Mouse (Mus musculus): ENCODE data around the gene Hip1r. TPM values are rescaled to one million over a fixed set of nuclear protein-coding genes. Genes with fewer than 3 reads are reported as not detected.

Gene Hip1r
- total RNA-seq (2014; rRNA removed) (9.1 and 9.7 TPM in 2 replicates), polyA plus RNA-seq (2012; rRNA removed) (9.2 and 11.5 TPM in 2 replicates)

DNA sequence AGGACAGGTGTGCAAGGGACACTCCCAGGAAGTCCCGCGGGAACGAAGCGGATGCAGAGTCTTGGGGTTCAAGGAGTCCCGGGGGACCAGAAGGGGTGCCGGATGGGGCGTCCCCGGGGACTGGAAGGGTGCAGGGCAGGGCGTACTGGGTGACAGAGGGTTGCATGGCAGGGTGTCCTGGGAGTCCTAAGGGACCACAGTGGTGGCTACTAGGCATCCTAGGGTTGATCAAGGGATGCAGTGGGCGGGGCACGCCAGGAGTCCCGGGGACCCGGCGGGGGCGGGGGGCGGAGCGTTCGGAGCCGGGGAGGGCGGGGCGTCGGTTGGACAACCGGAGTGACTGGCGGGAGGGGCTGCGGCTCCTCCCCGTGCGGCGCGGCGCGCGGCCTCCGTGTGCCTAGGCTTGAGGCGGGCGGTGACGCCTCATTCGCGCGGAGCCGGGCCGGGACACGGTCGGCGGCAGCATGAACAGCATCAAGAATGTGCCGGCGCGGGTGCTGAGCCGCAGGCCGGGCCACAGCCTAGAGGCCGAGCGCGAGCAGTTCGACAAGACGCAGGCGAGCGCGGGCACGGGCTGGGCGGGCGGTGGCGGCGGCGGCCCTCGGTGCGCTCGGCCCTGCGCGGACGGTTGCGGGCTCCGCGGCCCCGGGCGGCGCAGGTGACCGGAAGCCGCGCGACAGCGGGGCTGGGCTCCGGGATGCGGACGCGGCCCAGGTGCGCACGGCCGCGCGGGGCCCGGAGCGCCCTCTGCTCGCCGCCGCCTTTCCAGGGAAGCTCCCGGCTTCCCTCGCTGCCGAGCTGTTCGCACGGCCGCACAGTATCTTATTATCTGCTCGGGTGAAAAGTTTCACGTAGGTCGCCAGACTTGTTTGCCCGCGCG lies at the start of gene Hip1r:
Gene Hip1r (plus strand): TSS at position 330 of the 880 bp plus-strand sequence.
- DNase-seq (ENCODE audit: extremely low read depth, low read depth, low spot score) = peak; percentile 52
- Histone ChIP-seq H3K9ac (ENCODE audit: low read depth, low read length) (peak within 1 kb of the TSS; percentile 99), H3K36me3 (ENCODE audit: control insufficient read depth, insufficient read depth, low read length) (no peaks in the 10 kb centered on the region), H3K79me2 (ENCODE audit: control insufficient read depth, insufficient read depth, low read length) (peaks cover 4% of the 10 kb centered on the region; the same call in 1 of the 2 replicates), H3K27me3 (ENCODE audit: control insufficient read depth, insufficient read depth, low read length) (no peaks in the 10 kb centered on the region), H3K27ac (replicated peaks; ENCODE audit: insufficient read depth, low read depth, low read length) (peak within 1 kb of the TSS; percentile 85), H3K4me3 (ENCODE audit: insufficient read depth, low read depth, low read length) (peak within 1 kb of the TSS; percentile 71), H3K4me1 (ENCODE audit: control insufficient read depth, insufficient read depth, low read length) (peaks cover 34% of the 10 kb centered on the region)
- TF ChIP-seq CTCF (IDR thresholded peaks at IDR 0.05; ENCODE audit: low read depth, low read length) (no peak), POLR2A (IDR thresholded peaks at IDR 0.05; ENCODE audit: extremely low read depth, insufficient read depth, low read length) (peak; percentile 90)
- WGBS = 5% methylated on average over 104 of the region's 106 CpGs

DNA sequence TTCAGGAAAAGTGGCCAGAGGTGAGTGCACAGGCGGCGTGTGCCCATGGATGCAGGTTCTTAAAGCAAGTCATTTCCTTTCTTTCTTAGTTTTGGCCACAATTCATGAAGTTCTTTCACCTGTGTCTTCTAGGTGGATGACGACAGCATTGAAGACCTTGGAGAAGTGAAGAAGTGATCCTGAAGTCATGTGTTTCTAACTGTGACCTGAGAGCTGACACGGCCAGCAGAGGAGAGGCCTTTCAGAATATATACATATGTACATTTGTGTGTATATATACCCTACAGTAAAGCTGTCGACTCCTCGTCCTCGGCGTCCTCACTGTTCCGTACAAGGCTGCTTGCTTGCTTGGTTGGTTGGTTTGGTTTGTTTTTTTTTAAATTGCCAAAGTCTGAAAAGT lies 46.3 kb upstream of the Hip1r start, which contains the start of gene Gm43518:
Gene Gm43518 (plus strand): TSS at position 301 of the 400 bp plus-strand sequence.
- 95% methylated on average over 9 of the region's 9 CpGs for WGBS
- Histone ChIP-seq H3K4me3 (ENCODE audit: insufficient read depth, low read depth, low read length) (no peak within 1 kb of the TSS), H3K36me3 (ENCODE audit: control insufficient read depth, insufficient read depth, low read length) (peaks cover 48% of the 10 kb centered on the region), H3K27ac (replicated peaks; ENCODE audit: insufficient read depth, low read depth, low read length) (no peak within 1 kb of the TSS), H3K4me1 (ENCODE audit: control insufficient read depth, insufficient read depth, low read length) (peaks cover 6% of the 10 kb centered on the region), H3K79me2 (ENCODE audit: control insufficient read depth, insufficient read depth, low read length) (no peaks in the 10 kb centered on the region), H3K27me3 (ENCODE audit: control insufficient read depth, insufficient read depth, low read length) (no peaks in the 10 kb centered on the region), H3K9ac (ENCODE audit: low read depth, low read length) (no peak within 1 kb of the TSS)
- no peak for TF ChIP-seq CTCF (IDR thresholded peaks at IDR 0.05; ENCODE audit: low read depth, low read length)
- TF ChIP-seq POLR2A (IDR thresholded peaks at IDR 0.05; ENCODE audit: extremely low read depth, insufficient read depth, low read length) = no peak
- DNase-seq (ENCODE audit: extremely low read depth, low read depth, low spot score) = no peak

DNA sequence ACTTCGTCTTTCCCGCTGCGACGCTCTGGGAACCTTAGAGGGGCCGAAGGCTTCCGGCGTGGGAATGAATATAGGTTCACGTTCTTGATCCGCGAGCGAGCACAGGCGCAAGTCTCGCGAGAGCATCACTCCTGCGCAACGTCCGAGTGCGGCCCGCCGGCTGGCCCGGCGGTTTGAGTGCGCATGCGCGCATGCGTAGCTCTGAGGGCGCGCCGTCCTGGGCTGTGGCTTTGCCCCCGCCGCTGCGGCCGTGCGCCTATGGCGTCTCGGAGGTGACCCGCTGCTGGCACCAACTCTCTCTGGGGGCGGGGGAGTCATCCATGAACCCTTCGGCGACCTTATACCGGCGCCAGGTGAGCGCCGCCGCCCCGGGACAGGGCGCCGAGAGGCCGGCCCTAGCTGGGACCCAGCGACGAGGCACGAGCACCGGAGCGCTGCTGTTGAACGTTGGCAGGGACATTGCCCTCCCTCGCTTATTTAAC lies 42.9 kb upstream of the Hip1r start, which contains the start of gene Ccdc62:
Gene Ccdc62 (plus strand): TSS at position 172 of the 482 bp plus-strand sequence.
- Histone ChIP-seq H3K79me2 (ENCODE audit: control insufficient read depth, insufficient read depth, low read length) (no peaks in the 10 kb centered on the region), H3K4me1 (ENCODE audit: control insufficient read depth, insufficient read depth, low read length) (peaks cover 6% of the 10 kb centered on the region), H3K27me3 (ENCODE audit: control insufficient read depth, insufficient read depth, low read length) (no peaks in the 10 kb centered on the region), H3K4me3 (ENCODE audit: insufficient read depth, low read depth, low read length) (peak within 1 kb of the TSS; percentile 86), H3K36me3 (ENCODE audit: control insufficient read depth, insufficient read depth, low read length) (peaks cover 17% of the 10 kb centered on the region), H3K9ac (ENCODE audit: low read depth, low read length) (peak within 1 kb of the TSS; percentile 89), H3K27ac (replicated peaks; ENCODE audit: insufficient read depth, low read depth, low read length) (peak within 1 kb of the TSS; percentile 94)
- WGBS = under 1% methylated on average over 56 of the region's 56 CpGs
- peak; percentile 92 for TF ChIP-seq POLR2A (IDR thresholded peaks at IDR 0.05; ENCODE audit: extremely low read depth, insufficient read depth, low read length)
- no peak for TF ChIP-seq CTCF (IDR thresholded peaks at IDR 0.05; ENCODE audit: low read depth, low read length)
- peak; percentile 82 for DNase-seq (ENCODE audit: extremely low read depth, low read depth, low spot score)

DNA sequence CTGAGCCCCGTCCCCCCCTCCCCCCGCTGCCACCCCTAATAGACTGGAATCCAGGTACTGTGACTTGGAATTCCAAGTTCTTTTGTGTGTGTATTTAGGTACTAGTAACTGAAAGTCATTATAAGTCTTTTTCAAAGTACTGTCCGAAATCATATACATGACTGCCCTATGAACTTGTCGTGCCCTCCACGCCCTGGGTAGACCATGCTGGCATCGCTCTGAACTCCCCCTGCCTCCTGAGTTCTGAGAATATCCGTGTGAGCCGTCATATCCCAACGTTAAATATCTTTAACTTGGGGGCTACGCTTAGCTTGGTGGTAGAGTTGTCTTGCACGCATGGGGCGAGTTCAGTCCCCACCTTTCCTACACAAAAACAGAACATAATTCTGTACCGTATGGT lies 42.3 kb upstream of the Hip1r start:
- 47% methylated on average over 13 of the region's 13 CpGs for WGBS
- Histone ChIP-seq H3K9ac (ENCODE audit: low read depth, low read length) (peak overlapping the region; percentile 89), H3K4me3 (ENCODE audit: insufficient read depth, low read depth, low read length) (peak overlapping the region; percentile 86; the same call in 1 of the 2 replicates), H3K4me1 (ENCODE audit: control insufficient read depth, insufficient read depth, low read length) (peaks cover 6% of the 10 kb centered on the region), H3K27ac (replicated peaks; ENCODE audit: insufficient read depth, low read depth, low read length) (peak overlapping the region; percentile 88; the same call in 1 of the 2 replicates), H3K79me2 (ENCODE audit: control insufficient read depth, insufficient read depth, low read length) (no peaks in the 10 kb centered on the region), H3K27me3 (ENCODE audit: control insufficient read depth, insufficient read depth, low read length) (no peaks in the 10 kb centered on the region), H3K36me3 (ENCODE audit: control insufficient read depth, insufficient read depth, low read length) (peaks cover 12% of the 10 kb centered on the region)
- TF ChIP-seq CTCF (IDR thresholded peaks at IDR 0.05; ENCODE audit: low read depth, low read length) (no peak), POLR2A (IDR thresholded peaks at IDR 0.05; ENCODE audit: extremely low read depth, insufficient read depth, low read length) (no peak)
- no peak for DNase-seq (ENCODE audit: extremely low read depth, low read depth, low spot score)

DNA sequence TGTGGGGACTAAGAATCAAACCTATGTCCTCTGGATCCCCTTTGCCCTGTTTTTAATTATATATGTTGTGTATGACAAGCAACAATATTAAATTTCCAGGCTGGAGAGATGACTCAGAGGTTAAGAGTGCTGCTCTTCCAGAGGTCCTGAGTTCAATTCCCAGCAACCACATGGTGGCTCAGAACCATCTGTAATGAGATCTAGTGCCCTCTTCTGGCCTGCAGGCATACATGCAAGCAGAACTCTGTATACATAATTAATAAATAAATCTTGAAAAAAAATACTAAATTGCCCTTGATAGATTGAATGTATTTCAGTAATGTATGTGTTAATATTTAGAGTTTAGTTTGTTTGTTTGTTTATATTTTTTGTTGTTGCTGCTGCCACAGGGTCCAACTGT lies 40.5 kb upstream of the Hip1r start:
- no peak overlapping the region for H3K9ac ChIP-seq (ENCODE audit: low read depth, low read length)
- no peak overlapping the region for H3K4me3 ChIP-seq (ENCODE audit: insufficient read depth, low read depth, low read length)

More for the DNA sequence above, 40.5 kb upstream of the Hip1r start:
- Histone ChIP-seq H3K4me1 (ENCODE audit: control insufficient read depth, insufficient read depth, low read length) (peaks cover 6% of the 10 kb centered on the region), H3K36me3 (ENCODE audit: control insufficient read depth, insufficient read depth, low read length) (peaks cover 1% of the 10 kb centered on the region; the same call in 1 of the 2 replicates), H3K79me2 (ENCODE audit: control insufficient read depth, insufficient read depth, low read length) (no peaks in the 10 kb centered on the region), H3K27me3 (ENCODE audit: control insufficient read depth, insufficient read depth, low read length) (no peaks in the 10 kb centered on the region), H3K27ac (replicated peaks; ENCODE audit: insufficient read depth, low read depth, low read length) (no peak overlapping the region)
- no peak for DNase-seq (ENCODE audit: extremely low read depth, low read depth, low spot score)
- TF ChIP-seq CTCF (IDR thresholded peaks at IDR 0.05; ENCODE audit: low read depth, low read length) = no peak

Data from liver, adult 2 months (tissue).